Mouse (Mus musculus) neural tube, embryonic 13.5 days (tissue): ENCODE data around the gene Cpz. TPM values are rescaled to one million over a fixed set of nuclear protein-coding genes. Genes with fewer than 3 reads are reported as not detected.

Experiments
- ATAC-seq: fragments of 200-750 bp; cut with Nextera tagmentation; 2 replicates; pipeline ENCODE4 v1.8.0; 2017; ENCODE audit warnings: low read depth, mild to moderate bottlenecking, moderate TSS enrichment, moderate library complexity
- H3K27ac ChIP-seq: fragments of 300-500 bp; sonication (generic); replicated peaks from 2 replicates; pipeline ENCODE4 v1.5.1; 2015; ENCODE audit warnings: moderate library complexity, mild to moderate bottlenecking, inconsistent platforms
- H3K27me3 ChIP-seq: fragments of 300-500 bp; sonication (generic); 2 replicates; pipeline ENCODE4 v1.6.1; 2015; ENCODE audit warnings: mild to moderate bottlenecking, inconsistent platforms
- H3K36me3 ChIP-seq: fragments of 300-500 bp; sonication (generic); 2 replicates; pipeline ENCODE4 v1.6.1; 2015; ENCODE audit warnings: mild to moderate bottlenecking, inconsistent platforms
- H3K4me1 ChIP-seq: fragments of 300-500 bp; sonication (generic); replicated peaks from 2 replicates; pipeline ENCODE4 v1.6.1; 2015; ENCODE audit warnings: inconsistent platforms
- H3K4me2 ChIP-seq: fragments of 300-500 bp; sonication (generic); 2 replicates; pipeline ENCODE4 v1.6.1; 2015; ENCODE audit warnings: inconsistent platforms, mild to moderate bottlenecking, moderate library complexity
- H3K4me3 ChIP-seq: fragments of 300-500 bp; sonication (generic); 2 replicates; pipeline ENCODE4 v1.5.1; 2015; ENCODE audit warnings: mild to moderate bottlenecking, inconsistent platforms
- H3K9ac ChIP-seq: fragments of 300-500 bp; sonication (generic); 2 replicates; pipeline ENCODE4 v1.6.1; 2015; ENCODE audit warnings: moderate library complexity, mild to moderate bottlenecking, inconsistent platforms
- H3K9me3 ChIP-seq: fragments of 300-500 bp; sonication (generic); 2 replicates; pipeline ENCODE4 v1.6.1; 2016; ENCODE audit warnings: inconsistent platforms
- WGBS: fragments of 180-500 bp; shearing (Covaris S2); methylation state at CpG from one replicate; pipeline ENCODE4 v1.1.7; 2015; 5-methylcytosine and 5-hydroxymethylcytosine counted together
- polyA plus RNA-seq: library from polyadenylated mRNA; unstranded; fragments of >200 nt; fragmentation: Nextera tagmentation; extraction: Ambion mirVana; gene quantifications from 2 replicates; pipeline ENCODE4 v1.2.1, GENCODE M21; 2015

The Cpz gene
- polyA plus RNA-seq, 1 experiment from 2014 or later: 2.3 TPM

DNA sequence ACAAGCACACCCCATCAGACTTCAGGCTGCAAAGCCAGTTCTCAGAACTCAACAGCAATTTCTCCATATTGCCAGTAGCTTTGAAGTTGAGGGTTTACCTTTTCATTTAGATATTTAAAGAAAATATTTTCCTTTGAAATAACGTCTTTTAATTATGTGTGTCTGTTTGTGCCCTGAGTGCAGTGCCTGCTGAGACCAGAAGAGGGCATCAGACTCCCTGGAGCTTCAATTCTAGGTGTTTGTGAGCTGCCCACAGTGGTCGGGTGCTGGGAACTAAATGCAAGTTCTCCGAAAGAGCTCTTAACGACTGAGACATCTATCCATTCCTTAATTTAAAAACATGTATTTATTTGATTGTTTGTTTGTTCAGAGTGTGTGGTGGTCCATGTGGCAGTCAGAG lies 65.7 kb downstream of the Cpz start:
- WGBS: 78% methylated on average over 4 of the region's 4 CpGs
- ATAC-seq: no peak
- Histone ChIP-seq H3K9me3 (no peaks in the 10 kb centered on the region), H3K27ac (no peak overlapping the region), H3K27me3 (peaks cover 23% of the 10 kb centered on the region), H3K9ac (no peak overlapping the region), H3K36me3 (no peaks in the 10 kb centered on the region), H3K4me2 (no peak overlapping the region), H3K4me3 (no peak overlapping the region), H3K4me1 (peaks cover 12% of the 10 kb centered on the region)

DNA sequence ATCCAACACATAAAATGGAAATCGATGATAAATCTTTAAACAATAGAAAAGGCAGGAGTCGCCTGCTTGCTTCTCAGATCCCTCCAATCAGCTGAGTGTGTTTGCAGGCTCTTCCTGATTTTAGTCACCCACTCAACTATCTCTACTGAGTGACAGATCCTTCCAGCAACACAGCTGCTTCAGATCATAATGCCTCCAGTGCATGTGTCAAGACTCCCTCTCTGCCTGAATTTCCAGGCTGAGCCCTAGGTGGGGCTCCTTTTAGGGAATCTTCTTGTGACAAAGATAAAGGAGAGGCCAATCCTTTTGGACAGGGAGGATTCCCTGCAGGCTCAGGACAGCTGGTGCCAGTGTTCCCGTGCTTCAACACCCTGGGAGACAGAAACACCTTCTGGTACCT lies 67.2 kb downstream of the Cpz start:
- H3K27ac ChIP-seq: no peak overlapping the region
- peaks cover 26% of the 10 kb centered on the region for H3K4me1 ChIP-seq
- no peaks in the 10 kb centered on the region for H3K9me3 ChIP-seq
- H3K4me3 ChIP-seq: no peak overlapping the region
- no peak for ATAC-seq
- H3K36me3 ChIP-seq: no peaks in the 10 kb centered on the region
- H3K9ac ChIP-seq: no peak overlapping the region
- peaks cover 20% of the 10 kb centered on the region; the same call in 1 of the 2 replicates for H3K27me3 ChIP-seq
- H3K4me2 ChIP-seq: no peak overlapping the region
- 58% methylated on average over 3 of the region's 3 CpGs for WGBS

DNA sequence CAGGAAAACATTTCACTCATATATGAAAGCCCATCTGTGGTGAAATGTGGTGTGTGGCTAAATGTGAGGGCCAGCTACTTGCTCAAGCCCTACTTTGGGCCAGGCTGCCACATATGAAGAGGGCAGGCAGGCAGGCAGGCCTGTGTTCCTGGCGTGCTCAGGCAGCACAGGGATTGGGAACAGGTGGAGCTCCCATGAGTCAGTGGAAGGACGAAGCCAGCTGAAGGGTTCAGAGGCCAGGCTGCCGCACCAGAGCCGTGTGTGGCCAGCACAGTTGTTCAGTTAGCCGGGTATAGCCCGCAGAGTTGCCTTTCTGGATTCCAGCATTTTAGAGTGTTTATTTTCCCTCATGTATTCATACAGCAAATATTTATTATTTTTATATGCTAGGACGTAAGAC lies 68.1 kb downstream of the Cpz start:
- 79% methylated on average over 7 of the region's 7 CpGs for WGBS
- no peaks in the 10 kb centered on the region for H3K36me3 ChIP-seq

DNA sequence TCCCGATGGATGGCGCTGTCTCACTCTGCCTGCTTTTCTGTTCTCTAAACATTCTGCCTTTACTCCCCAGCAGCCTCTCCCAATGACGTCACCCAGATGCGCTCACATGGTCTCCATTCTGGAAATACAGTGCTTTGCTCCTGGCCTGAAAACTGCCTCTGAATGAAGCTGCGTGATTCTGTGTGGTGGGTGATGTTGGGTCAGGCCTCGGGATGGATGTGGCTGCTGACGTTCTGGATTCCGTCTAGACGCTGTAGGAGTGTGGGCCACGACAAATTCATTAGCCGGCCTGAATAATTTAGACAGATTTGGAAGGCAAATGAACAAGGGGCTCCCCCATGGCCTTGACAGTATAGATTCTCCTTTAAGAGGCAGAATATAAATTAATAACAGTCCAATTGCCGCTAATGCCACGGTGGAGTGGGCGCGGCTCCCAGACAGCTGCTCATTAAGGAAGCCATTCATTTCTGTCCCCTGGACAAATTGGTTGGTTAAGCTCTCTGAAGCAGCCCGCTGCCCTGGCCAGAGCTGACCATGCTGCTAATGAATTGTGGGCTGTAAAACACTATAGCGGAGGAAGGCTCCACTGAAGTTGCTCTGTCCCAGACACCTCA lies 71.2 kb downstream of the Cpz start:
- peak overlapping the region; percentile 20 for H3K27ac ChIP-seq
- peak overlapping the region; percentile 35; the same call in 1 of the 2 replicates for H3K9ac ChIP-seq
- peaks cover 22% of the 10 kb centered on the region for H3K27me3 ChIP-seq
- ATAC-seq: peak; percentile 41
- H3K9me3 ChIP-seq: no peaks in the 10 kb centered on the region
- H3K4me2 ChIP-seq: peak overlapping the region; percentile 30
- no peak overlapping the region for H3K4me3 ChIP-seq
- WGBS: 9% methylated on average over 17 of the region's 17 CpGs
- H3K36me3 ChIP-seq: no peaks in the 10 kb centered on the region
- H3K4me1 ChIP-seq: peaks cover 47% of the 10 kb centered on the region

More for the DNA sequence above, 68.1 kb downstream of the Cpz start:
- peaks cover 20% of the 10 kb centered on the region; the same call in 1 of the 2 replicates for H3K27me3 ChIP-seq
- H3K4me2 ChIP-seq: no peak overlapping the region
- H3K4me3 ChIP-seq: no peak overlapping the region
- H3K9ac ChIP-seq: no peak overlapping the region
- no peaks in the 10 kb centered on the region for H3K9me3 ChIP-seq
- peaks cover 28% of the 10 kb centered on the region for H3K4me1 ChIP-seq
- ATAC-seq: no peak
- H3K27ac ChIP-seq: no peak overlapping the region

Other genes with a start within 250 kb of the Cpz start
- 0.72 and 0.89 TPM in 2 replicates for gene Adra2c, start 247.4 kb downstream of the Cpz start, polyA plus RNA-seq
- gene Hmx1, start 136.6 kb downstream of the Cpz start, polyA plus RNA-seq: 8.7 and 12.3 TPM in 2 replicates
- gene Trmt44, start 49.4 kb upstream of the Cpz start, polyA plus RNA-seq: 6.2 and 6.8 TPM in 2 replicates
- gene Acox3, start 57.3 kb upstream of the Cpz start, polyA plus RNA-seq: 14.5 and 18.5 TPM in 2 replicates
- 16.2 TPM in 2 replicates for gene Htra3, start 154.1 kb upstream of the Cpz start, polyA plus RNA-seq
- gene Sh3tc1, start 214.3 kb upstream of the Cpz start, polyA plus RNA-seq: 3.1 and 4.2 TPM in 2 replicates
- gene Ablim2, start 232.2 kb upstream of the Cpz start, polyA plus RNA-seq: 9.8 and 10.3 TPM in 2 replicates